Mouse (Mus musculus) liver, adult 2 months (tissue): ENCODE measurements at regions not wholly inside any gene's neighbourhood (a gene's known extent, or its start where the extent isn't known, plus 50 kb on each side); places are given as distances from the start of the nearest gene placed in this dataset.

Experiments
- CTCF ChIP-seq: fragments of 200-500 bp; IDR thresholded peaks from 2 replicates; pipeline ENCODE4 v1.5.1; 2011; ENCODE audit warnings: low read depth, low read length, control low read depth
- POLR2A ChIP-seq: fragments of 200-500 bp; IDR thresholded peaks from 2 replicates; pipeline ENCODE4 v1.6.1; 2011; ENCODE audit warnings: low read length, control low read depth; ENCODE audit not compliant: insufficient read depth; ENCODE audit errors: extremely low read depth

DNA sequence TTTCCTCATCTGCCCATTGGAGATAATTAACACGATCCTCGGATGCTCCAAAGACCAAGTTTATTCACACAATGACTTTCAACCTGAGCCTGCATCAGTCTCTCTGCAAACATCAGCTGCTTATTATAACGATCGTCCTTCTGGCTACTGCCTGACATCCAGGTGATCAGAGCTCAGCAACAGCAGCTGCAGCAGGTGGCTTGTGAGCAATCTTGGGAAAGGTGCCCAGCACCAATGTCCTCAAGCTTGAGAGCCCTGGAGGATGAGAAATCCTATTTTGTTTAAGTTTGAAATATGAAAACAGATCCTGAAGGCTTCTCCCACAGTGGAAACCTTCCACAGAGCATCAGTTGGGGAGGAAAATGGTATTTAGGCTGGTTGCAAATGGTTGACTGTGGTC lies 242.8 kb downstream of the Prdm2 start:
- TF ChIP-seq CTCF (no peak), POLR2A (no peak)
